Mouse (Mus musculus) erythroblast, embryonic 14.5 days (primary cell): Measurements from ENCODE around the gene P2ry2. TPM values are rescaled to one million over a fixed set of nuclear protein-coding genes. Genes with fewer than 3 reads are reported as not detected.

Experiments used
- H3K27me3 ChIP-seq: 2 replicates; pipeline ENCODE4 v1.6.1; 2012; ENCODE audit warnings: inconsistent platforms; ENCODE audit not compliant: control insufficient read depth
- H3K36me3 ChIP-seq: 2 replicates; pipeline ENCODE4 v1.6.1; 2012; ENCODE audit warnings: mild to moderate bottlenecking, inconsistent platforms; ENCODE audit not compliant: control insufficient read depth
- H3K4me1 ChIP-seq: 2 replicates; pipeline ENCODE4 v1.6.1; 2012; ENCODE audit warnings: inconsistent platforms; ENCODE audit not compliant: control insufficient read depth
- H3K4me3 ChIP-seq: replicated peaks from 2 replicates; pipeline ENCODE3; 2012; ENCODE audit warnings: moderate library complexity, mild to moderate bottlenecking, inconsistent platforms
- H3K9me3 ChIP-seq: 2 replicates; pipeline ENCODE4 v1.6.1; 2012; ENCODE audit warnings: low read length, inconsistent platforms, mixed read lengths; ENCODE audit not compliant: control insufficient read depth
- GATA1 ChIP-seq: IDR thresholded peaks from 2 replicates; pipeline ENCODE4 v1.6.1; 2012; ENCODE audit warnings: low read length, inconsistent platforms, mixed read lengths
- TAL1 ChIP-seq: IDR thresholded peaks from 3 replicates; pipeline ENCODE4 v1.6.1; 2012; ENCODE audit warnings: low read length, inconsistent platforms, mixed read lengths
- polyA plus RNA-seq: library from polyadenylated mRNA; stranded (reverse); fragments of >175 nt; gene quantifications from 2 replicates; pipeline ENCODE4 v1.2.3, GENCODE M21; 2012

P2ry2 gene
- polyA plus RNA-seq, 1 experiment, result 0.03 TPM

GRCm38 (mm10) chr7:100974135-100974903, 38.3 kb downstream of the P2ry2 start, which contains the start of gene P2ry6:
TSS of gene P2ry6 (minus strand) at chr7:100974649.
- no peak within 1 kb of the TSS for H3K4me3 ChIP-seq

DNA sequence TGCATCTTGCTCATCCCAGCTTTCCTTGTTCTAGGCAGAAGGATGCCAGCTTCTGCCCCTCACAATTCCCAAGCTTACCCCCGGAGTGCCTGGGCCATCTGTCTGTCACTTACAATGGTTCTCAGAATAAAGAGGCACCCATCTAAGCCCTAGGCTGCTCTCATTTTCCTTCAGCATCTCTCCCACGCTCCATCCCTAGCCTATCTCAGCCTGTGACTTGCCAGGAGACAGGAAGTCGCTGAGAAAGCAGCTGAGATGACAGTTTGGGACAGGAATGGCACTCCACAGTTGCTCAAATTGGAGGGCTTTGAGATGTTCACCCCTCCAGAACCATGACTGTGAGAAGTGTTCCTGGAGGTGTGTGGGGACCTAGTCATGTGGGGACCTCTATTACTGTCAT, 39.8 kb downstream of the P2ry2 start:
- Histone ChIP-seq H3K4me3 (no peak overlapping the region), H3K27me3 (peaks cover 27% of the 10 kb centered on the region), H3K9me3 (no peaks in the 10 kb centered on the region), H3K36me3 (no peaks in the 10 kb centered on the region), H3K4me1 (peaks cover 3% of the 10 kb centered on the region; the same call in 1 of the 2 replicates)
- TF ChIP-seq GATA1, result no peak
- no peak for TF ChIP-seq TAL1

More at GRCm38 (mm10) chr7:100974135-100974903, 38.3 kb downstream of the P2ry2 start, which contains the start of gene P2ry6:
- H3K27me3 ChIP-seq, result peaks cover 27% of the 10 kb centered on the region
- H3K36me3 ChIP-seq, result no peaks in the 10 kb centered on the region
- TF ChIP-seq GATA1, result no peak
- no peak for TF ChIP-seq TAL1
- peaks cover 3% of the 10 kb centered on the region; the same call in 1 of the 2 replicates for H3K4me1 ChIP-seq
- H3K9me3 ChIP-seq, result no peaks in the 10 kb centered on the region

DNA sequence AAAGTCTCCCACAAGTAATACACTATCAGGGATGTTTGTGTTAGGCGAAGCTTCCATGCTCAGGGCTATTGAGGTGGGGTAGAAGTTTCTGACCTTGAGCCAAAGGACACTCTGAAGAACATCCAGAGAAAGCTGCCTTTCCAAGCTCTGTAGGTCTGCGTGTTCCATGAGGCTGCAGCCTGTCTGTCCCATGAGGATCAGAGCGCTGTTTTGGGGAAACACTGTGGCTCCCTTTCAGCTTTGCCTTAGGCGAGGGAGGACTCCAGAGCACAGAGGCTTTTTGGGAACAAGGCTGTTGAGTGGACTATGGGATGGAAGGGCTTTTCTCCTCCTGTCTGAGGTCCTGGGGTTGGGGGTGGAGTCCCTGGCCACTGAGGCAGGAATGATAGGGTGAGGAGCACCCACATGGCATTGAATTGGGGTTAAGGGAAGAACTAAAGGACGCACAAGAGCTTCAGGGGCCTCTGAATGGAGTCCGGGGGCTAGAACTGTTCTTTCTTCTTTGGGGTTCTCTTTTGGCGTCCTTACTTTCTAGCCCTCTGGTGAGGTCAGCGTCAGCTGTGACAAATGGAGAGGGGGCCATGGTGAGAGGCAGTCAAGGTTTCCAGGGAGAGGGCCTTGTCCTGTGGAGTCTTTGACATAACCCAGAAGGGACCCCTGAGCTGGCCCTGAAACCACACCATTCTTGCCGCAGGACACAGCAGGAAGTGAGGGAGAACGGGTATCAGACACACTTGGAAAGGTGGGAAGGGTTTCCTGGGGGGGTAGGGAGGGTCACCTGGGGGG, 43.6 kb downstream of the P2ry2 start:
- TF ChIP-seq TAL1 (no peak), GATA1 (no peak)
- no peaks in the 10 kb centered on the region for H3K36me3 ChIP-seq
- H3K27me3 ChIP-seq, result peaks cover 14% of the 10 kb centered on the region
- no peaks in the 10 kb centered on the region for H3K9me3 ChIP-seq
- H3K4me3 ChIP-seq, result no peak overlapping the region
- no peaks in the 10 kb centered on the region; the same call in 1 of the 2 replicates for H3K4me1 ChIP-seq

- no peak overlapping the region for H3K4me3 ChIP-seq
- H3K9me3 ChIP-seq, result no peaks in the 10 kb centered on the region
- H3K27me3 ChIP-seq, result peaks cover 7% of the 10 kb centered on the region
- no peak for TF ChIP-seq GATA1
- no peak for TF ChIP-seq TAL1
- H3K36me3 ChIP-seq, result no peaks in the 10 kb centered on the region
- H3K4me1 ChIP-seq, result no peaks in the 10 kb centered on the region
Measured at GRCm38 (mm10) chr7:100968376-100968775, 44.3 kb downstream of the P2ry2 start.

- Histone ChIP-seq H3K36me3 (no peaks in the 10 kb centered on the region), H3K4me1 (no peaks in the 10 kb centered on the region), H3K4me3 (no peak overlapping the region), H3K27me3 (peaks cover 1% of the 10 kb centered on the region), H3K9me3 (no peaks in the 10 kb centered on the region)
- TF ChIP-seq TAL1, result no peak
- no peak for TF ChIP-seq GATA1
Measured at GRCm38 (mm10) chr7:100967850-100968249, 44.8 kb downstream of the P2ry2 start.

DNA sequence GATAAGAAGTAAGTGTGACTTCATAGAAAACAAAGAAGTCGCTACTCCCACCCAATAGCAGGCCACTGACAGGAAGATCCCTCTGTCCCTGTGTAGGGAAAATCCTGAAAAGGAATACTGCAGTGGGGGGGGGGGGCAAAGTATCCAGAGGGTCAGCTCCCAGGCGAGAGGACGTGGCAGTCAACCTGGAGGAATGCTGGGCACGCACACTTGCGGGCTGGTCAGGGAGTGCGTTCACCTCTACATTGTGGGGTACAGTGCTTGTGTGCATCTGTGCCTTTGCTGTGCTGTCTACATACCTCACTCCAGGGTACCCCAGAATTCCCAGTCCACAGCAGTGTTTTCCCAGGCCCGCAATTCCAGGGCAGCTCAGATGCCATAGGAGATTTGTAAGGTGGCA, 46.7 kb downstream of the P2ry2 start:
- Histone ChIP-seq H3K4me1 (no peaks in the 10 kb centered on the region), H3K36me3 (no peaks in the 10 kb centered on the region), H3K9me3 (no peaks in the 10 kb centered on the region), H3K4me3 (no peak overlapping the region), H3K27me3 (no peaks in the 10 kb centered on the region)
- no peak for TF ChIP-seq TAL1
- TF ChIP-seq GATA1, result no peak

DNA sequence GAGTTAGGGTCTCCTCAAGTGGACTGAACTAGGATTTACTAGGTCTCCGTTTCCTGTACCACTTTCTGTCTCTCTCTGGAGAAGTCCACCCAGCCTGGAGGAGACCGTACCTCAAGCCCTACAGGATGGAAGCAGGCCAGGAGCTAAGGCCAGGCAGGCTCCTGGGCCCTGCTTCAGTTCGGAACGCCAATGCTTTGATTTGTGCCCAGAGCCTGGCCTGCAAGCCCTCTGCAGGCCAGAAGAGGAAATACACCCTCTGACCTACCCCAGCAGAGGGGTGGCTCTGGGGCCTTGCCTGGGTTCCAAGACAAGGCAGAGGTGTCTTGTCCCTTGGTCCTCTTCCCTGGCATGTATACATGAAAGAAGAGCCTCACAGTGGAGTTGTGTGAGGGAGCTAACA, 47.6 kb downstream of the P2ry2 start:
- Histone ChIP-seq H3K36me3 (no peaks in the 10 kb centered on the region), H3K9me3 (no peaks in the 10 kb centered on the region), H3K4me3 (no peak overlapping the region), H3K4me1 (no peaks in the 10 kb centered on the region), H3K27me3 (no peaks in the 10 kb centered on the region)
- TF ChIP-seq GATA1 (no peak), TAL1 (no peak)

GRCm38 (mm10) chr7:100964242-100964641, 48.4 kb downstream of the P2ry2 start:
- no peak for TF ChIP-seq GATA1
- no peak for TF ChIP-seq TAL1
- Histone ChIP-seq H3K36me3 (no peaks in the 10 kb centered on the region), H3K9me3 (no peaks in the 10 kb centered on the region), H3K27me3 (no peaks in the 10 kb centered on the region), H3K4me1 (no peaks in the 10 kb centered on the region), H3K4me3 (no peak overlapping the region)

DNA sequence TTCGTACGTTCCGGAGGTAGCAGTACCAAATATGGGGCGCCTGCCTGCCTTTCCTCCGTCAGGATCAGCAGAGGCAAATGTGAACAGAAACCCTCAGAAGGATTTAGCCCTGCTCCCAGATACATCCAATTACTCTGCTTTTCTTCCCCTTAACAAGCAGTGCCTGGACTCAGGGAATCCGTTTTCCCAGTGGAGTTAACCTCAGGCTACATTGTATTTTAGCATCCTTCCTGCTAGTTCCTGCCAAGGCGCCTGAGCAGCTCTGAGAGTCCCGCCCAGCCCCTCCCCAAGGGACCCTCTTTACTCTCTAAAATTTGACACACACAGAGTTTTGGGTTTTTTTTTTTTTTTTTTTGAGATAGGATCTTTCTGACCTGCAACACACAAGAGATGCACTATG, 49.3 kb downstream of the P2ry2 start:
- no peaks in the 10 kb centered on the region for H3K4me1 ChIP-seq
- no peaks in the 10 kb centered on the region for H3K27me3 ChIP-seq
- TF ChIP-seq GATA1, result no peak
- TF ChIP-seq TAL1, result no peak
- H3K9me3 ChIP-seq, result no peaks in the 10 kb centered on the region
- no peaks in the 10 kb centered on the region for H3K36me3 ChIP-seq
- H3K4me3 ChIP-seq, result no peak overlapping the region
